Mouse (Mus musculus): ENCODE results near the gene Defa34. TPM values are rescaled to one million over a fixed set of nuclear protein-coding genes. Genes with fewer than 3 reads are reported as not detected.
"Not testable (repeated sequence)": the region's sequence is repeated elsewhere in the genome, so short reads cannot be mapped to it uniquely, and the experiment has no call there.

Gene Defa34
- not detected in 2 replicates for polyA plus RNA-seq (2012; rRNA removed)

DNA sequence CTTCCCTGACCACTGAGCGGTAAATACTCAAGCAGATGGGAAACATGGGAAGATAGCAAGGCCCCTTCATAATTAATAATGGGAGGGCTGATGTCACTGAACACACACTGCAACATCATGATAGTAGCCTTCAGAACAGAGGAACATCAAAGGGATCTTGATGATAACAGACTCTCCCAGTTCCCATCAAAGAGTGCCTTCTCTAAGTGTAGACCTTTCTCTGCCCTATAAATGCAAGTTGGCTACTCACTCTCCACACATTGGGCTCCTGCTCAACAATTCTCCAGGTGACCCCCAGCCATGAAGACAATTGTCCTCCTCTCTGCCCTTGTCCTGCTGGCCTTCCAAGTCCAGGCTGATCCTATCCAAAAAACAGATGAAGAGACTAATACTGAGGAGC is at the start of gene Defa34:
TSS of gene Defa34 (plus strand) at position 301 of the 400 bp plus-strand sequence.
- H3K4me1 ChIP-seq (ENCODE audit: control insufficient read depth, insufficient read depth, insufficient read length); H3K36me3 ChIP-seq (ENCODE audit: control insufficient read depth, insufficient read depth, low read length); DNase-seq (ENCODE audit: low read depth in 1 of 2, low spot score in 2 of 2); H3K4me3 ChIP-seq (ENCODE audit: extremely low read depth, insufficient read depth, insufficient read length); H3K27me3 ChIP-seq (ENCODE audit: control insufficient read depth, insufficient read depth, low read length); H3K27ac ChIP-seq (ENCODE audit: insufficient read depth, low read length): not testable (repeated sequence)
- WGBS = 88% methylated on average over 1 of the region's 1 CpGs

DNA sequence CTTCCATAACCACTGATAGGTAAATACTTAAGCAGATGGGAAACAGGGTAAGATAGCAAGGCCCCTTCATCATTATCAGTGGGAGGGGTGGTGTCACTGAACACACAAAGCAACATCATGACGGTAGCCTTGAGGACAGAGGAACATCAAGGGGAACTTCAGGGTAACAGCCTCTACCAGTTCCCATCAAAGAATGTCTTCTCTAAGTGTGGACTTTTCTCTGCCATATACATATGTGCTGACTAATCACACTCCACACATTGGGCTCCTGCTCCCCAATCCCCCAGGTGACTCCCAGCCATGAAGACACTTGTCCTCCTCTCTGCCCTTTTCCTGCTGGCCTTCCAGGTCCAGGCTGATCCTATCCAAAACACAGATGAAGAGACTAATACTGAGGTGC is 47.7 kb upstream of the Defa34 start, which contains the start of gene Defa26:
TSS of gene Defa26 (plus strand) at position 301 of the 400 bp plus-strand sequence.
- not testable (repeated sequence) for H3K4me1 ChIP-seq (ENCODE audit: control insufficient read depth, insufficient read depth, insufficient read length); DNase-seq (ENCODE audit: low read depth in 1 of 2, low spot score in 2 of 2); H3K36me3 ChIP-seq (ENCODE audit: control insufficient read depth, insufficient read depth, low read length); H3K27ac ChIP-seq (ENCODE audit: insufficient read depth, low read length); H3K27me3 ChIP-seq (ENCODE audit: control insufficient read depth, insufficient read depth, low read length); H3K4me3 ChIP-seq (ENCODE audit: extremely low read depth, insufficient read depth, insufficient read length)
- 80% methylated on average over 1 of the region's 1 CpGs for WGBS

DNA sequence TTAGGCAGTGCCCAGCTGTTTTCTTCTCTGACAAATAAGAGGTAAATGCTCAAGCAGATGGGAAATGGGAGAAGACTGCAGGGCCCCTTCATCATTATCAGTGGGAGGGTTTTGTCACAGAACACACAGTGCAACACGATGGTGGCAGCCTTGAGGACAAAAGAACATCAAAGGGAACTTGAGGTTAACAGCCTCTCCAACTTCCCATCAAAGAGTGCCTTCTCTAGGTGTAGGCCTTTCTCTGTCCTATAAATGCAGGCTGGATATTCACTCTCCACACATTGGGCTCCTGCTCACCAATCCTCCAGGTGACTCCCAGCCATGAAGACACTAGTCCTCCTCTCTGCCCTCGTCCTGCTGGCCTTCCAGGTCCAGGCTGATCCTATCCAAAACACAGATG is 10.1 kb upstream of the Defa34 start, which contains the start of gene Defa17:
TSS of gene Defa17 (plus strand) at position 301 of the 400 bp plus-strand sequence.
- H3K27ac ChIP-seq (ENCODE audit: insufficient read depth, low read length); H3K27me3 ChIP-seq (ENCODE audit: control insufficient read depth, insufficient read depth, low read length): not testable (repeated sequence)
- no CpG with 5 or more reads among the region's 2 CpGs for WGBS

GRCm38 (mm10) chr8:21703545-21703944 is 37.9 kb downstream of the Defa34 start, which contains the start of gene AY761184:
Gene AY761184 (minus strand): TSS chr8:21703645.
- H3K4me1 ChIP-seq (ENCODE audit: control insufficient read depth, insufficient read depth, insufficient read length); DNase-seq (ENCODE audit: low read depth in 1 of 2, low spot score in 2 of 2); H3K36me3 ChIP-seq (ENCODE audit: control insufficient read depth, insufficient read depth, low read length); H3K4me3 ChIP-seq (ENCODE audit: extremely low read depth, insufficient read depth, insufficient read length); H3K27ac ChIP-seq (ENCODE audit: insufficient read depth, low read length); H3K27me3 ChIP-seq (ENCODE audit: control insufficient read depth, insufficient read depth, low read length): not testable (repeated sequence)
- 78% methylated on average over 2 of the region's 2 CpGs for WGBS

More for the DNA sequence above, 10.1 kb upstream of the Defa34 start, which contains the start of gene Defa17:
- H3K36me3 ChIP-seq (ENCODE audit: control insufficient read depth, insufficient read depth, low read length); H3K4me3 ChIP-seq (ENCODE audit: extremely low read depth, insufficient read depth, insufficient read length); H3K4me1 ChIP-seq (ENCODE audit: control insufficient read depth, insufficient read depth, insufficient read length); DNase-seq (ENCODE audit: low read depth in 1 of 2, low spot score in 2 of 2): not testable (repeated sequence)

Other genes with a start within 250 kb of the Defa34 start
- gene Defa36, start 238.4 kb upstream of the Defa34 start, polyA plus RNA-seq (2012; rRNA removed) = not detected in 2 replicates
- gene Gm7849, start 209.2 kb upstream of the Defa34 start, polyA plus RNA-seq (2012; rRNA removed) = not detected in 2 replicates
- not detected in 2 replicates for gene Defa20, start 156.5 kb upstream of the Defa34 start, polyA plus RNA-seq (2012; rRNA removed)
- gene Defa32, start 136.8 kb upstream of the Defa34 start, polyA plus RNA-seq (2012; rRNA removed) = not detected in 2 replicates
- gene Defa37, start 100.4 kb upstream of the Defa34 start, polyA plus RNA-seq (2012; rRNA removed) = not detected in 2 replicates
- not detected in 2 replicates for gene Defa28, start 82.8 kb upstream of the Defa34 start, polyA plus RNA-seq (2012; rRNA removed)
- gene Gm7861, start 71.3 kb upstream of the Defa34 start, polyA plus RNA-seq (2012; rRNA removed) = not detected in 2 replicates
- not detected in 2 replicates for gene Defa26, start 47.6 kb upstream of the Defa34 start, polyA plus RNA-seq (2012; rRNA removed)
- gene Defa17, start 10.0 kb upstream of the Defa34 start, polyA plus RNA-seq (2012; rRNA removed) = not detected in 2 replicates
- gene AY761184, start 37.8 kb downstream of the Defa34 start, polyA plus RNA-seq (2012; rRNA removed) = not detected in 2 replicates
- gene Defa24, start 68.7 kb downstream of the Defa34 start, polyA plus RNA-seq (2012; rRNA removed) = not detected in 2 replicates
- gene Defb50, start 157.7 kb downstream of the Defa34 start, polyA plus RNA-seq (2012; rRNA removed) = not detected in 2 replicates
- not detected in 2 replicates for gene Defb2, start 174.1 kb downstream of the Defa34 start, polyA plus RNA-seq (2012; rRNA removed)
- not detected in 2 replicates for gene Defb10, start 193.1 kb downstream of the Defa34 start, polyA plus RNA-seq (2012; rRNA removed)
- not detected in 2 replicates for gene Defb9, start 219.6 kb downstream of the Defa34 start, polyA plus RNA-seq (2012; rRNA removed)
- not detected in 2 replicates for gene Defb11, start 240.6 kb downstream of the Defa34 start, polyA plus RNA-seq (2012; rRNA removed)

All from spleen, adult 2 months (tissue).